Mouse (Mus musculus) embryonic fibroblast, embryonic 13.5 days (primary cell): Measurements from ENCODE around the gene Loxl1. TPM values are rescaled to one million over a fixed set of nuclear protein-coding genes. Genes with fewer than 3 reads are reported as not detected.
A peak's percentile ranks its signal among the peaks of the same experiment; 100 is the strongest.

Source experiments
- H3K27ac ChIP-seq: 2 replicates; pipeline ENCODE4 v1.5.1; 2012; ENCODE audit warnings: low read length, control low read depth, inconsistent platforms; ENCODE audit not compliant: insufficient read depth
- H3K4me1 ChIP-seq: 2 replicates; pipeline ENCODE4 v1.6.1; 2011; ENCODE audit warnings: low read length; ENCODE audit not compliant: control insufficient read depth, insufficient read depth
- H3K4me3 ChIP-seq: 2 replicates; pipeline ENCODE4 v1.5.1; 2011; ENCODE audit warnings: mild to moderate bottlenecking, control low read depth, low read length; ENCODE audit not compliant: insufficient read depth
- CTCF ChIP-seq: IDR thresholded peaks from 2 replicates; pipeline ENCODE4 v1.5.1; 2011; ENCODE audit warnings: mild to moderate bottlenecking, control low read depth, low read length, moderate library complexity, borderline replicate concordance; ENCODE audit not compliant: insufficient read depth
- POLR2A ChIP-seq: IDR thresholded peaks from 2 replicates; pipeline ENCODE4 v1.6.1; 2011; ENCODE audit warnings: low read depth, mild to moderate bottlenecking, control low read depth, low read length, moderate library complexity
- polyA plus RNA-seq: library from polyadenylated mRNA; stranded (reverse); fragments of >200 nt; gene quantifications from 2 replicates; pipeline ENCODE4 v1.2.4, GENCODE M21; 2011; ENCODE audit warnings: low read depth; ENCODE audit not compliant: missing spikeins, insufficient read length

Loxl1 gene
- 158 and 210 TPM in 2 replicates for polyA plus RNA-seq

DNA sequence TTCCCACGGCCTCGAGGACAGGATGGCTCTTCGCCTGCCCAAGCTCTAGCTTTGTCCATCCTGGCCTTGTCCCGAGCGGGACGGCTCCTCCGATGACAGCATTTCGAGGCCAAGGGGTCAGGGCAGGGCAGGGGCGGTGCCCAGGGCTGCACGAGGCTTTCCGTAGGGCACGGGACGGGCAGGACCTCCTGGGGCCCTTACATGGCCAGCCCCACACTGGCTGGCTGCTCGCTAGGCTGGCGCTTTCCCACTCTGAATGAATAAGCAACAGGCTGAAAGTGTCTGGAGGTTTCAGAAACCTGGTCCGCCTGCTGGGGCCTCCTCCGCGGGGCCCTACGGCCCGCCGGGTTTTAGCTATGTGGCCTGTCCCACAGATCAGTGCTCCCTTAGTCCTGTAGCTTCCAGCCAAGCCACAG lies at the start of gene Loxl1:
TSS of gene Loxl1 (minus strand) at position 243 of the 416 bp plus-strand sequence.
- peaks cover 12% of the 10 kb centered on the region for H3K4me1 ChIP-seq

DNA sequence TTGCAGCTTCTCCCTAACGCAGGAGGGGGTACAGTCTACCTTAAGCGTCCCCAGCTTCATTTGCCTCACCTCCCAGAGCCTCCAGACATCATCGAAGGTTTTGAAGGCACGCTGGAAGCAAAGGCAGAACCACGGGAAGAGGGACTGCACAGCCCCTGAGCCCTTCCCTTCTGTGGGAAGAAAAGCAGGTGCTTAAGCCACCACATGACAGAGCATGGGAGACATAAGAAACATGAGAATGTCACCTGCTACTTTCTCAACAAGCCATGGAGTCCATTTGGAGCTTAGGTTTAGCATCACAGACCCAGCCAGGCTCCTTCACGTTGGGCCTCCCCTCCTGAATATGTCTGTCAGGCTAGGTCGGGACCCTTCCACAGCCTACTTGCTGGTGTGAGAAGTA lies 49.0 kb upstream of the Loxl1 start:
- no peak overlapping the region for H3K4me3 ChIP-seq
- TF ChIP-seq POLR2A (no peak), CTCF (no peak)
- no peak overlapping the region for H3K27ac ChIP-seq
- no peaks in the 10 kb centered on the region for H3K4me1 ChIP-seq

More for the DNA sequence above, at the start of gene Loxl1:
- TF ChIP-seq POLR2A (peak; percentile 98), CTCF (no peak)
- H3K27ac ChIP-seq: peak within 1 kb of the TSS; percentile 95
- peak within 1 kb of the TSS; percentile 79 for H3K4me3 ChIP-seq

- no peak for TF ChIP-seq CTCF
- no peak for TF ChIP-seq POLR2A
- H3K27ac ChIP-seq: no peak overlapping the region
- H3K4me1 ChIP-seq: no peaks in the 10 kb centered on the region
- H3K4me3 ChIP-seq: no peak overlapping the region
Measured at GRCm38 (mm10) chr9:58361373-58361772, 48.4 kb upstream of the Loxl1 start.

GRCm38 (mm10) chr9:58355262-58356050 lies 42.5 kb upstream of the Loxl1 start:
- Histone ChIP-seq H3K4me1 (no peaks in the 10 kb centered on the region), H3K4me3 (no peak overlapping the region), H3K27ac (no peak overlapping the region)
- TF ChIP-seq CTCF (no peak), POLR2A (no peak)

- TF ChIP-seq CTCF: no peak
- no peak for TF ChIP-seq POLR2A
- H3K4me1 ChIP-seq: no peaks in the 10 kb centered on the region
- H3K27ac ChIP-seq: no peak overlapping the region
- no peak overlapping the region for H3K4me3 ChIP-seq
Measured at GRCm38 (mm10) chr9:58354701-58355100, 41.7 kb upstream of the Loxl1 start.

DNA sequence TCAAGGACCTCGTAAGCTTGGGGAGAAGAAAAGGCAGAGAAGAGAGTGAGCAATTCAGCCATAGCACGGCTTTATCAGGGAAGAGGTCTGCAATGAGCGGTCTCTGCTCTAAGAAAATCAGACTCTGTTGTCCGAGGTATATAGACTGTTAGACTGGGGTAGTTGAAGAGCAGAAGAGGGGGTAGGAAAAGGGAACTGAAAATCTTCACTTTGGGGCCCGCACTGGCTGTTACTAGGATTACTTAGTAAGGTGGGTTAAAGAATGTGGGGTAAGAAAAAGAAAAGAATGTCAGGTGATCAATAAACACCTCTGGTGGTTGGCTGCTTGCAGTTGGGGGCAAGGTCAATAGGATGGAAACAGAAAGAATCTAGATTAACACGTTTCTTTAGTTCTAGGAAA lies 40.2 kb upstream of the Loxl1 start:
- Histone ChIP-seq H3K27ac (no peak overlapping the region), H3K4me3 (no peak overlapping the region), H3K4me1 (no peaks in the 10 kb centered on the region)
- no peak for TF ChIP-seq CTCF
- no peak for TF ChIP-seq POLR2A

DNA sequence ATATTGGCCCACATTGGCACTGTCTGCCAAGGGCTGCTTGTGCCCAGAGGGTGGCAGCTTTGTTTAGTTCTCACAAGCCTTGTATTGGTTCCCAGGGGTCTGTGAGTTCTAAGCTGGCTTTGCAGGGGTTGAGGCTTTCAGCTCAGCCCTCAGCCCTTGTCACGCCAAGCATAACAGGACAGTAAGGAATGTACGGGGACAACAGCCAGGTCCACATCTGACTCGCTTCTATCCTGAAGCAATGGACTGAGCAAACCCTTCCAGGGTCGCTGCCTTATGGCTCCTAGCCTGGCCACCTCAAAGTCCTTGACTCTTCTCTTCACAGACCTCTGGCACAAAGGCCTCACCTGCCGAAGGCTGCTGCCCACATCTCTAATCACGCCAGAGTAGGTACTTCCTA lies 34.8 kb upstream of the Loxl1 start:
- Histone ChIP-seq H3K4me3 (no peak overlapping the region), H3K27ac (no peak overlapping the region), H3K4me1 (no peaks in the 10 kb centered on the region)
- TF ChIP-seq CTCF (no peak), POLR2A (no peak)

DNA sequence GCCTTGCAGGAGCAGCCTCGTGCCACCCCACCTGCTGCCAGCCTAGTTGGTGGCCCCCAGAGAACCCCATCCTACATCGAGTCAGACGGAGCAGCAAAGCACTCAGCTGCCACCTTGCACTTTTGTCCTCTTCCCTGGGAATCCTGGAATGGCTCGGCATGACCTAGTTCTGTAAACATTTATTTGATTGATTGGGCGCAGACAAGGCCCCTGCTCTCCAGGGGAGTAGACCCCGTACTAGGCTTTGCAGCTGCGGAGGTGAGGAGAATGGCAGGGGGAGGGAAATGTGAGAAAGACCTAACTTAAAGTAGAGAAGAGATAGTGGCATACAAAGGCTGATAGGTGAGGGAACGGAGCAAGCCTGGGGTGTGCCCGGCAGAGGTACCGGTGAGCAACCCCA lies 33.5 kb upstream of the Loxl1 start:
- H3K27ac ChIP-seq: no peak overlapping the region
- H3K4me1 ChIP-seq: no peaks in the 10 kb centered on the region
- no peak for TF ChIP-seq POLR2A
- no peak for TF ChIP-seq CTCF

DNA sequence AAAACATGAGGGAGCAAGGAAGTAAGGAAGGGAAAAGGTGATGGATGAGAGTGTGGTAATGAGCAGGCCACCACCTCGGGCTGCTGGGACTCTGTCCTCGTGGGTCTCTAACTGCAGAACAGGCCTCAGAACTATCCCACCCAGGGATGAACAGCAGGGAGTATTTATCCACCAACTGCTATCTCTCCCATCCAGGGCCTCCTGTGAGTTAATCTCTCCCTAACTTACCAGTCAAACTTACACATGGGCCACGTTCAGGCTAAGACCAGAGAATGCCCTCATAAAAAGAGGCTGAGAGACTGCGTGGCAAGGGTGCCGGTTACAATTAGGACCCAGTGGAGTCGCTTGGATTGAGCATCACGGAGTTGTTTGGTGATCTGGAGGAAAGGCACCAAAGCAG lies 33.0 kb upstream of the Loxl1 start:
- Histone ChIP-seq H3K4me1 (no peaks in the 10 kb centered on the region), H3K4me3 (no peak overlapping the region), H3K27ac (no peak overlapping the region)
- TF ChIP-seq POLR2A (no peak), CTCF (no peak)

More for the DNA sequence above, 33.5 kb upstream of the Loxl1 start:
- H3K4me3 ChIP-seq: no peak overlapping the region

DNA sequence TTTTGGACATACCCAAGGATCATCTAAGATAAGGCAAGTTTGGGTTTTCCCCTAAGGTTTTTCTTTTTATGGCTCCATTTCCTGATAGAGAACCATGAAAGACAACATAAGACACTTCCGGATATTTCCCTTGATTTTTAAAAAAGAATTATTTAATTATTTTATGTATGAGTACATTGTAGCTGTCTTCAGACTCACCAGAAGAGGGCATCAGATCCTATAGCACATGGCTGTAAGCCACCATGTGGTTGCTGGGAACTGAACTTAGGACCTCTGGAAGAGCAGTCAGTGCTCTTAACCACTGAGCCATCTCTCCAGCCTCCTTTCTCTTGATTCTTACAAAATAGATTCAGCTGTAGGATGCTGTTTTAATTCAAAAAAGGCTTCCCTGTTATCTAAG lies 28.8 kb upstream of the Loxl1 start:
- H3K4me1 ChIP-seq: no peaks in the 10 kb centered on the region
- no peak overlapping the region for H3K27ac ChIP-seq
- no peak for TF ChIP-seq POLR2A
- no peak for TF ChIP-seq CTCF
- no peak overlapping the region for H3K4me3 ChIP-seq
